Mouse (Mus musculus) neural tube, embryonic 12.5 days (tissue): Measurements from ENCODE around the gene Prss33. TPM values are rescaled to one million over a fixed set of nuclear protein-coding genes. Genes with fewer than 3 reads are reported as not detected.

ENCODE experiments used
- ATAC-seq: fragments of 200-750 bp; cut with Nextera tagmentation; 2 replicates; pipeline ENCODE4 v1.8.0; 2017; ENCODE audit warnings: low read depth, mild to moderate bottlenecking, moderate TSS enrichment, moderate library complexity; ENCODE audit not compliant: low FRiP score
- H3K27ac ChIP-seq: fragments of 300-500 bp; sonication (generic); 2 replicates; pipeline ENCODE4 v1.5.1; 2016
- H3K27me3 ChIP-seq: fragments of 300-500 bp; sonication (generic); replicated peaks from 2 replicates; pipeline ENCODE4 v1.6.1; 2016; ENCODE audit warnings: mild to moderate bottlenecking
- H3K36me3 ChIP-seq: fragments of 300-500 bp; sonication (generic); 2 replicates; pipeline ENCODE4 v1.6.1; 2016; ENCODE audit warnings: mild to moderate bottlenecking
- H3K4me1 ChIP-seq: fragments of 300-500 bp; sonication (generic); 2 replicates; pipeline ENCODE4 v1.6.1; 2016
- H3K4me2 ChIP-seq: fragments of 300-500 bp; sonication (generic); replicated peaks from 2 replicates; pipeline ENCODE4 v1.6.1; 2016; ENCODE audit warnings: mild to moderate bottlenecking
- H3K4me3 ChIP-seq: fragments of 300-500 bp; sonication (generic); 2 replicates; pipeline ENCODE4 v1.5.1; 2016
- H3K9ac ChIP-seq: fragments of 300-500 bp; sonication (generic); 2 replicates; pipeline ENCODE4 v1.6.1; 2016; ENCODE audit warnings: mild to moderate bottlenecking
- H3K9me3 ChIP-seq: fragments of 300-500 bp; sonication (generic); 2 replicates; pipeline ENCODE4 v1.6.1; 2016; ENCODE audit warnings: mild to moderate bottlenecking
- WGBS: fragments of 180-500 bp; shearing (Covaris S2); methylation state at CpG from one replicate; pipeline ENCODE4 v1.1.7; 2016; 5-methylcytosine and 5-hydroxymethylcytosine counted together
- polyA plus RNA-seq: library from polyadenylated mRNA; unstranded; fragments of >200 nt; fragmentation: Nextera tagmentation; extraction: Ambion mirVana; gene quantifications from 2 replicates; pipeline ENCODE4 v1.2.1, GENCODE M21; 2016

The Prss33 gene
- polyA plus RNA-seq, 1 experiment from 2014 or later = not detected

DNA sequence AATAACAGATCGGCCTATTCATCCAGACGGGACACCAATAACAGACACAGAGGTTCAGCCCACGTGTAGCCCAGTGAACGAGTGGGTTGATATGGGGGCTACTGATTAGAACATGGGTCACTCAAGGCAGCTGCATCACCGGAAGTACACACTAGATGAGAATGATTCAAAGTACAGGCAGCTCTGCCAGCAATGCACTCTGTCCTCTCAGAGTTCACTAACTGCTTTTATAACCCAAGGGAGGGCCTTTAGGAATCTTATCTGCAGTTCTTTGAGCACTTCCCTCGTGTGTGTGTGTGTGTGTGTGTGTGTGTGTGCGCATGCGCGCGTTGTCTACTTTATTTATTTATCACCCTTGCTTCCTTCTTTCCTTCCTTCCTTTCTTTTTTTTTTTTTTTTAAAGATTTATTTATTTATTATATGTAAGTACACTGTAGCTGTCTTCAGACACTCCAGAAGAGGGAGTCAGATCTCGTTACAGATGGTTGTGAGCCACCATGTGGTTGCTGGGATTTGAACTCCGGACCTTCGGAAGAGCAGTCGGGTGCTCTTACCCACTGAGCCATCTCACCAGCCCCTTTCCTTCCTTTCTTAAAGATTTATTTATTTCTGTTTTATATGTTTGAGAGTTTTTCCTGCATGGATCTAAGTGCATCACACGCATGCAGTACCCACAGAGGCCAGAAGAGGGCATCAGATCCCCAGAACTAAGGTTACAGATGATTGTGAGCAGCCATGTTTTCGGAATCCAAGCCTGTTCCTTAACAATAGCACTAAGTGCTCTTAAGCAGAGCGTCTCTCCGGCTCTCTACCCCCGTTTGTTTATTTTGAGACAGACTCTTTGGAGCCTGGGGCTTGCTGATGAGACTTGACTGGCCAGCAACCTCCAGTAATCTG is 15.2 kb upstream of the Prss33 start:
- H3K27ac ChIP-seq = no peak overlapping the region
- 63% methylated on average over 19 of the region's 19 CpGs for WGBS

GRCm38 (mm10) chr17:23850028-23850427 is 14.2 kb upstream of the Prss33 start:
- Histone ChIP-seq H3K9me3 (no peaks in the 10 kb centered on the region), H3K9ac (no peak overlapping the region), H3K4me1 (no peaks in the 10 kb centered on the region), H3K36me3 (no peaks in the 10 kb centered on the region), H3K4me2 (no peak overlapping the region), H3K27me3 (0 out of 2 replicates have a peak, but pooled peaks cover 3% of the 10 kb centered on the region), H3K27ac (no peak overlapping the region), H3K4me3 (no peak overlapping the region)
- 60% methylated on average over 2 of the region's 2 CpGs for WGBS
- ATAC-seq = no peak

More for the DNA sequence above, 15.2 kb upstream of the Prss33 start:
- Histone ChIP-seq H3K27me3 (0 out of 2 replicates have a peak, but pooled peaks cover 3% of the 10 kb centered on the region), H3K36me3 (no peaks in the 10 kb centered on the region), H3K4me3 (no peak overlapping the region), H3K4me2 (no peak overlapping the region), H3K9me3 (no peaks in the 10 kb centered on the region), H3K9ac (no peak overlapping the region), H3K4me1 (no peaks in the 10 kb centered on the region)
- ATAC-seq = peak; percentile 4; the same call in 1 of the 2 replicates

DNA sequence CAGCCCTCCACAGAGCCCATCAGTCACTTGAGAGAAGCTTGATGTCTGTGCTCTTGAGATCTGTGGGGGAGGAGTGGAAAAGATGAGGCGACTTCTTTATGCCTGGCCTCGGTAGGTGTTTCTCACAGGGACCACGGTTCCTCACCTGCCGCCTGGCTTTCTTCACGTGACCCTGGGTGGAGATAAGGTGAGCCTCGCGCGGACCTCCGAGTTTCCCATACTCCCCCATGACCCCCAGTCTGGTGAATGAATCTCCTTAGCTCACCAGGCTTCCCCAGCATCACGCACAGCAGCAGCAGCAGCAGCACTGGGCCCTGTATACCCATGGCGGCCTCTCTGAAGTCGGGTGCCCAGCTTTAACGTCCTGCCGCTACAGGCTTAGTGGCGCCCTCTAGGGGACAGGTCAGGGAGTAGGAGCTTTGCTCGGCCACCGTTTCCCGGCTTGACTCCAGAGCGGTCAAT is 8.0 kb upstream of the Prss33 start, which contains the start of the genes Prss32 and Prss41:
Prss32 (plus strand) TSS at position 44 of the 462 bp plus-strand sequence.
Prss41 (minus strand) TSS at position 361 of the 462 bp plus-strand sequence.
- 0 out of 2 replicates have a peak, but pooled peaks have one; percentile 33 for ATAC-seq
- no peak within 1 kb of the TSS for H3K27ac ChIP-seq
- H3K4me1 ChIP-seq = no peaks in the 10 kb centered on the region
- WGBS = 17% methylated on average over 19 of the region's 19 CpGs
- H3K4me3 ChIP-seq = no peak within 1 kb of the TSS
- H3K36me3 ChIP-seq = no peaks in the 10 kb centered on the region
- H3K9me3 ChIP-seq = no peaks in the 10 kb centered on the region
- H3K4me2 ChIP-seq = peak within 1 kb of the TSS; percentile 45
- H3K27me3 ChIP-seq = 0 out of 2 replicates have a peak, but pooled peaks cover 7% of the 10 kb centered on the region
- H3K9ac ChIP-seq = no peak within 1 kb of the TSS

DNA sequence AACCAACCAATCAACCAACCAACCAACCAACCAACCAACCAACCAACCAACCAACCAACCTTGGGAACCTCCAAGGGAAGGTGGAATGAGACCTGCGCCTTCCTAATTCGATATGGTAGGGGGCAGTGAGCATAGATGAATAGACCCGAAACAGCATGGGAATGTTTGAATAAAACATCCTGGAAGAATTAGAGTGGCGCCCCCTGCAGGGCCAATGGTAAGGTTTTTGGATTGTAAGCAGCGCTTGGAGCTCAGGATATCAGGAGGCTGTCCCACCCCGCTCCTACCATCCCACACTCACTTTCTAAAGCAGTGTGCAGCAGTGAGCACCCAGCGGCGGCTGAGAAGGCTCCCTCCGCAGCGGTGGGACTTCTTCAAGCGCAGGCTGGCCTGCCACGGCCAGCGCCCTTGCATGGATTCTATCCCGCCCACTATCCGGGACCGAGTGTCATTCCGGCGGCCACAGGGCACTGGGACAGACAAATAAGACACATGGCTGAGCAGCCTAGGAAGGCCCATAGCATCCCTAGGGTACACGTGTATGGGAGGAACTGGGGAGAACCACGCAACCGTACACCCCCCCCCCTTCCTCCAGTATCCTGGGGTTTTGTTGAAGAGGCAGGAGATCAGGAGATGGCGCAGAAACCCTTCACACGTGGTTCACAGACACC is 7.4 kb upstream of the Prss33 start:
- Histone ChIP-seq H3K27me3 (0 out of 2 replicates have a peak, but pooled peaks cover 7% of the 10 kb centered on the region), H3K9ac (no peak overlapping the region), H3K4me3 (no peak overlapping the region), H3K4me1 (no peaks in the 10 kb centered on the region), H3K27ac (no peak overlapping the region), H3K36me3 (no peaks in the 10 kb centered on the region), H3K4me2 (peak overlapping the region; percentile 45), H3K9me3 (no peaks in the 10 kb centered on the region)
- WGBS = 45% methylated on average over 23 of the region's 23 CpGs
- ATAC-seq = no peak

DNA sequence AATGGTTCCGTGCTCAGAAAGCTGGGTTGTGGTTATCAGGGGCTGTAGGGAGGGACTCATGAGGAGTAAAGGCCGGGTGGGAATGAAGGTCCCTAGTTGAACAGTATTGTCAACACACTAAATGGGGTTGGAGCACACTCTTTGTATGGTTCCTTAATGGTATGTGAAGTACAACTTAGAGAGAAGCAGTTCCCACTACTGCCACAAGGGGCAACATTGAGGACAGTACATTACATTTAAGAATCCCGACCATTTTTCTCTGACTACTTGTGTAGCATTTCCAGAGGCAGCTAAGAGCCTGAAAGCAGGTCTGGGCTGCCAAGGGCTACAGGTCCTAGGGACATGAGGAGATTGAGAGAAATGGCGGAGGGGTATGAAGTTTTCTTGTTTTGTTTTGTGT is 5.3 kb upstream of the Prss33 start:
- H3K27me3 ChIP-seq = peaks cover 8% of the 10 kb centered on the region; the same call in 1 of the 2 replicates
- H3K9me3 ChIP-seq = no peaks in the 10 kb centered on the region
- no peak overlapping the region for H3K4me3 ChIP-seq
- ATAC-seq = no peak
- WGBS = 27% methylated on average over 4 of the region's 4 CpGs
- H3K4me1 ChIP-seq = no peaks in the 10 kb centered on the region
- H3K4me2 ChIP-seq = no peak overlapping the region
- no peaks in the 10 kb centered on the region for H3K36me3 ChIP-seq
- no peak overlapping the region for H3K27ac ChIP-seq
- no peak overlapping the region for H3K9ac ChIP-seq

GRCm38 (mm10) chr17:23831201-23831600 is 4.7 kb downstream of the Prss33 start:
- H3K9ac ChIP-seq = no peak overlapping the region
- peaks cover 15% of the 10 kb centered on the region for H3K4me1 ChIP-seq
- H3K27ac ChIP-seq = no peak overlapping the region
- 94% methylated on average over 1 of the region's 1 CpGs for WGBS
- ATAC-seq = no peak
- no peak overlapping the region for H3K4me3 ChIP-seq
- no peaks in the 10 kb centered on the region for H3K9me3 ChIP-seq
- H3K36me3 ChIP-seq = peaks cover 9% of the 10 kb centered on the region
- no peak overlapping the region for H3K4me2 ChIP-seq
- H3K27me3 ChIP-seq = peaks cover 17% of the 10 kb centered on the region

GRCm38 (mm10) chr17:23829064-23829619 is 6.7 kb downstream of the Prss33 start, which contains the start of gene Elob:
TSS of gene Elob (minus strand) at chr17:23829136.
- ATAC-seq = peak; percentile 94
- WGBS = 3% methylated on average over 33 of the region's 42 CpGs
- H3K4me2 ChIP-seq = peak within 1 kb of the TSS; percentile 88
- peak within 1 kb of the TSS; percentile 72 for H3K9ac ChIP-seq
- H3K9me3 ChIP-seq = no peaks in the 10 kb centered on the region
- peak within 1 kb of the TSS; percentile 89 for H3K27ac ChIP-seq
- H3K4me3 ChIP-seq = peak within 1 kb of the TSS; percentile 62
- H3K36me3 ChIP-seq = peaks cover 29% of the 10 kb centered on the region
- H3K27me3 ChIP-seq = peaks cover 9% of the 10 kb centered on the region; the same call in 1 of the 2 replicates
- H3K4me1 ChIP-seq = peaks cover 15% of the 10 kb centered on the region

- Histone ChIP-seq H3K4me1 (peaks cover 15% of the 10 kb centered on the region), H3K27me3 (peaks cover 9% of the 10 kb centered on the region; the same call in 1 of the 2 replicates), H3K9me3 (no peaks in the 10 kb centered on the region), H3K4me2 (peak overlapping the region; percentile 88), H3K4me3 (peak overlapping the region; percentile 62), H3K27ac (peak overlapping the region; percentile 89), H3K36me3 (peaks cover 36% of the 10 kb centered on the region), H3K9ac (peak overlapping the region; percentile 72)
- WGBS = under 1% methylated on average over 46 of the region's 47 CpGs
- ATAC-seq = peak; percentile 85
These were observed 7.4 kb downstream of the Prss33 start for GRCm38 (mm10) chr17:23828271-23829001.

GRCm38 (mm10) chr17:23825591-23825990 is 10.3 kb downstream of the Prss33 start:
- no peaks in the 10 kb centered on the region for H3K27me3 ChIP-seq
- peaks cover 15% of the 10 kb centered on the region for H3K4me1 ChIP-seq
- no peak overlapping the region for H3K27ac ChIP-seq
- 94% methylated on average over 4 of the region's 4 CpGs for WGBS
- no peak for ATAC-seq
- H3K9ac ChIP-seq = no peak overlapping the region
- no peak overlapping the region for H3K4me3 ChIP-seq
- no peaks in the 10 kb centered on the region for H3K9me3 ChIP-seq
- peaks cover 64% of the 10 kb centered on the region for H3K36me3 ChIP-seq
- no peak overlapping the region for H3K4me2 ChIP-seq

- no peak for ATAC-seq
- Histone ChIP-seq H3K4me3 (no peak overlapping the region), H3K4me1 (peaks cover 15% of the 10 kb centered on the region), H3K27ac (no peak overlapping the region), H3K4me2 (no peak overlapping the region), H3K36me3 (peaks cover 84% of the 10 kb centered on the region), H3K9me3 (0 out of 2 replicates have a peak, but pooled peaks cover 5% of the 10 kb centered on the region), H3K27me3 (no peaks in the 10 kb centered on the region), H3K9ac (no peak overlapping the region)
- 94% methylated on average over 12 of the region's 12 CpGs for WGBS
These were observed 12.2 kb downstream of the Prss33 start for GRCm38 (mm10) chr17:23823614-23824013.

DNA sequence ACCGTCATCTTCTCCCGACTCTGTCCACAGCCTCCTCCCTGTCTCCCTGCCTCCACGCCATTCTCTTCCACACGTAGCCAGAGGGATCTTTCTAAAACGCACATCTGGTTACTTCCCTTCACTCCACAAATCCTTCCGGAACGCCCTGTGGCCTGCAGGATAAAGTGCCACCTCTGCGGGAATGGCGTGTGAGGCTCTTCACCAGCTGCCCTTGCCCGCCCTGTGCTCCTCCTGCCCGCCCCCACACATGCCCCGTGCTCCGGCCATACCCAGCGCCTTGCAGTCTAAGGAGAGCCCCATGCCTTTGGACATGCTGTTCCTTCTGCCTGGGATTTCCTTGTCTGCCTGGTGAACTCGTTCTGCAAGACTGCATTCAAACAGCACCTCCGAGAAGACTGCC is 12.8 kb downstream of the Prss33 start:
- Histone ChIP-seq H3K27me3 (no peaks in the 10 kb centered on the region), H3K4me3 (no peak overlapping the region), H3K27ac (no peak overlapping the region), H3K36me3 (peaks cover 90% of the 10 kb centered on the region), H3K4me2 (no peak overlapping the region), H3K9me3 (peaks cover 10% of the 10 kb centered on the region; the same call in 1 of the 2 replicates), H3K9ac (no peak overlapping the region), H3K4me1 (peaks cover 12% of the 10 kb centered on the region)
- WGBS = 88% methylated on average over 16 of the region's 16 CpGs
- no peak for ATAC-seq
